Mouse (Mus musculus): Measurements from ENCODE around the gene Msantd1. TPM values are rescaled to one million over a fixed set of nuclear protein-coding genes. Genes with fewer than 3 reads are reported as not detected.

Gene Msantd1
- polyA plus RNA-seq (2012; rRNA removed), result 0.84 and 1.2 TPM in 2 replicates

DNA sequence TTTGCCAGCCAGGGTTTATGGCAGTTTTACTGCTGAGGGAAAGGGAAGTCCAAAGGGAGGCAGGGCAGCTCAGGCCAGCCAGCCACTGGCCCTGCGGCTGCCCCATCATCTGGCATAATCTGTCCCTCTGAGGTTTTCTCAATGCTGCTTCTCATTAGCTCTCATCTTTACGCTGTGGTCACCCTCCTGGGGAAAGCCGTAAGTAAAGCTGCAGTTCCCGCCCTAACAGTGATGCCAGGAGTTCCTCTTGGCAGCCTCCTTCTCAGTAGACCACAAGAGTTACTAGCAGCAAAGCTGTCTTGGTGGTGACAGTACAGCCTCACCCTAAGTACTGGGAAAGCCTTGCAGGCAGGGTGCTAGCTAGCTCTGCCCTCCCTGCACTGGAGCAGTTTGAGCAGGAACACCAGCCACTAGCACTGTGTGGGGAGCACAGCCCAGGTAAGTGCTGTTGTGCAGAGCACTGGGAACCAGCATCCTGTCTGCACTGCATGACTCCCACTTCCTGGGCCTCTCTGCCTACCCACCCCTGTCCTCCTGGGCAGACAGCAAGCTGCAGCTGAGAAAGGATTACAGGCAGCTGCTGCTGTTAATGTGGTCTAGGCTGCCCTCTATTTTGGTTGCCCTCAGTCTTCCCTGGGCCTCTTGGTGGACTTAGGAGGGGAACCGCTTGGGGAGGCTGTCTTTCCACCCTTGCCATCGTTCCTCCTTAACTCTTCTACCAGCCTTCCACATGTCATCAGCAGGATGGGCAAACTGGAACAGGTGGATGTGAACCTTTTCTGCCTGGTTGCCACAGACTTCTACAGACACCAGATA lies at the start of gene Msantd1:
Gene Msantd1 (plus strand): TSS at position 103 of the 816 bp plus-strand sequence.

DNA sequence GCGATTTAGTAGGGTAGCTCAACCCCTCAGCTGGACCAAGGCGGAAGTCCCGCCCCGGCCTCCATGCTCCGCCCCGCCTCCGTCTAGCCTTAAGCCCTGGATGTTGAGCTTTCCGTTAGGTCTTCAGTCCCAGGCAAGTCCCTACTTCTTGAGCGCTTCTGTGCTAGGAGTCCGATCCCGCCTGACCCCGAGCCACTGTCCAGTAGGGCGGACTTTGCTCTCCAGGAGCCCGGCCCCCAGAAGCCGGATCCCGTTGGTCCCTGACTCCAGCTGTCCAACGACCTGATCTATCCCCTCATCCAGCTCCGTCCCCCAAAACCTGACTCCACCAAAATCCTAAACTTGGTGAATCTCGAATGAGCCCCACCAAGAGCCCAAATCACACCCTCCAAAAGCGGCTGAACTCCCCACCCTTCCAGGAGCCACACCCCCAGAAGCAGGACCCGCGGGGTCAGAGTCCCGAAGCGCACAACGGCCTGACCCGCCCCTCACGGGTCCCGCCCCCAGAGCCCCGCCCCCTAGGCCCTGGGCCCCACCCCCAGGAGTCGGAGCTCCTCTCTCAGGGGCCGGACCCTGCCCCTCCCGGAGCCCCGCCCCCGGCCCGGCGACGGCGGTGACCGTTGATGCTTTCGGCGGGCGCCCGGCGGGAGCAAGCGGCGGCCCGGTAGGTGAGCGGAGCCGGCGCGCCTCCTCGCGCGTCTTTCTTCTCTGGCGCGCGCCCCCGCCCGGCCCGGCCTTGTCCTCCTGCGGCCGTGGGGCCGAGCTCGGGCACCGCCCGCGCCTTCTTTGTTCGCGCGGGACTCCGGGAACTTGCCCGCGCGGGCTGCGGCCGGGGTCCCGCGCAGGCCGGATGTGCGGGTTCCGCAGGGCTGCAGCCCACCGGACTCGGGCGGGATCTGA lies 41.3 kb downstream of the Msantd1 start, which contains the start of gene Rgs12:
Gene Rgs12 (plus strand): TSS at position 585 of the 900 bp plus-strand sequence.

Other genes starting within 250 kb of the Msantd1 start
- gene Nop14, start 247.9 kb upstream of the Msantd1 start, polyA plus RNA-seq (2012; rRNA removed), result 14.7 and 14.8 TPM in 2 replicates
- gene Grk4, start 247.6 kb upstream of the Msantd1 start, polyA plus RNA-seq (2012; rRNA removed), result 0.69 and 0.83 TPM in 2 replicates
- gene Htt, start 146.3 kb upstream of the Msantd1 start, polyA plus RNA-seq (2012; rRNA removed), result 5.7 and 6.7 TPM in 2 replicates
- gene Rgs12, start 41.4 kb downstream of the Msantd1 start, polyA plus RNA-seq (2012; rRNA removed), result 20.6 and 21.2 TPM in 2 replicates
- gene Hgfac, start 133.5 kb downstream of the Msantd1 start, polyA plus RNA-seq (2012; rRNA removed), result 71.6 and 80.4 TPM in 2 replicates
- gene Dok7, start 148.8 kb downstream of the Msantd1 start, polyA plus RNA-seq (2012; rRNA removed), result 0.02 and 0.19 TPM in 2 replicates
- gene Lrpap1, start 197.8 kb downstream of the Msantd1 start, polyA plus RNA-seq (2012; rRNA removed), result 25.2 and 25.6 TPM in 2 replicates